Mouse (Mus musculus): ENCODE results near the gene Tmbim7. TPM values are rescaled to one million over a fixed set of nuclear protein-coding genes. Genes with fewer than 3 reads are reported as not detected.

Gene Tmbim7
- polyA plus RNA-seq, 1 experiment from 2014 or later: not detected

- Histone ChIP-seq H3K9me3 (replicated peaks) (no peaks in the 10 kb centered on the region), H3K4me1 (no peaks in the 10 kb centered on the region), H3K36me3 (no peaks in the 10 kb centered on the region), H3K4me3 (replicated peaks) (no peak overlapping the region), H3K4me2 (no peak overlapping the region), H3K27me3 (no peaks in the 10 kb centered on the region), H3K27ac (no peak overlapping the region), H3K9ac (no peak overlapping the region)
- no peak for ATAC-seq (replicated peaks; ENCODE audit: low FRiP score)
- 78% methylated on average over 6 of the region's 6 CpGs for WGBS
Measured at GRCm38 (mm10) chr5:3669938-3670554, 19.1 kb downstream of the Tmbim7 start.

- no peaks in the 10 kb centered on the region for H3K4me1 ChIP-seq
- 78% methylated on average over 8 of the region's 8 CpGs for WGBS
- H3K27me3 ChIP-seq: no peaks in the 10 kb centered on the region
- no peak overlapping the region for H3K4me3 ChIP-seq (replicated peaks)
- H3K4me2 ChIP-seq: no peak overlapping the region
- H3K36me3 ChIP-seq: peaks cover 37% of the 10 kb centered on the region
- H3K9me3 ChIP-seq (replicated peaks): no peaks in the 10 kb centered on the region
- ATAC-seq (replicated peaks; ENCODE audit: low FRiP score): no peak
- H3K9ac ChIP-seq: no peak overlapping the region
- no peak overlapping the region for H3K27ac ChIP-seq
Measured at GRCm38 (mm10) chr5:3688298-3688697, 37.3 kb downstream of the Tmbim7 start.

- Histone ChIP-seq H3K27me3 (no peaks in the 10 kb centered on the region), H3K4me3 (replicated peaks) (no peak overlapping the region), H3K4me1 (no peaks in the 10 kb centered on the region), H3K9ac (no peak overlapping the region), H3K36me3 (peaks cover 64% of the 10 kb centered on the region), H3K9me3 (replicated peaks) (no peaks in the 10 kb centered on the region), H3K27ac (no peak overlapping the region), H3K4me2 (no peak overlapping the region)
- no peak for ATAC-seq (replicated peaks; ENCODE audit: low FRiP score)
- 96% methylated on average over 3 of the region's 3 CpGs for WGBS
Measured at GRCm38 (mm10) chr5:3691283-3691682, 40.3 kb downstream of the Tmbim7 start.

GRCm38 (mm10) chr5:3692956-3693355 is 42.0 kb downstream of the Tmbim7 start:
- Histone ChIP-seq H3K4me3 (replicated peaks) (no peak overlapping the region), H3K27me3 (no peaks in the 10 kb centered on the region), H3K4me2 (no peak overlapping the region), H3K4me1 (no peaks in the 10 kb centered on the region), H3K36me3 (peaks cover 75% of the 10 kb centered on the region), H3K27ac (no peak overlapping the region), H3K9ac (no peak overlapping the region), H3K9me3 (replicated peaks) (no peaks in the 10 kb centered on the region)
- WGBS: 91% methylated on average over 9 of the region's 9 CpGs
- ATAC-seq (replicated peaks; ENCODE audit: low FRiP score): no peak

GRCm38 (mm10) chr5:3695191-3695590 is 44.2 kb downstream of the Tmbim7 start:
- ATAC-seq (replicated peaks; ENCODE audit: low FRiP score): no peak
- WGBS: 90% methylated on average over 4 of the region's 4 CpGs
- H3K36me3 ChIP-seq: peaks cover 72% of the 10 kb centered on the region
- no peaks in the 10 kb centered on the region for H3K9me3 ChIP-seq (replicated peaks)
- H3K4me2 ChIP-seq: no peak overlapping the region
- no peaks in the 10 kb centered on the region for H3K4me1 ChIP-seq
- H3K27ac ChIP-seq: no peak overlapping the region
- no peaks in the 10 kb centered on the region for H3K27me3 ChIP-seq
- no peak overlapping the region for H3K9ac ChIP-seq
- no peak overlapping the region for H3K4me3 ChIP-seq (replicated peaks)

GRCm38 (mm10) chr5:3696031-3696430 is 45.0 kb downstream of the Tmbim7 start:
- no peak for ATAC-seq (replicated peaks; ENCODE audit: low FRiP score)
- Histone ChIP-seq H3K4me3 (replicated peaks) (no peak overlapping the region), H3K4me2 (no peak overlapping the region), H3K36me3 (peaks cover 78% of the 10 kb centered on the region), H3K9ac (no peak overlapping the region), H3K27me3 (no peaks in the 10 kb centered on the region), H3K27ac (no peak overlapping the region), H3K9me3 (replicated peaks) (no peaks in the 10 kb centered on the region), H3K4me1 (no peaks in the 10 kb centered on the region)
- WGBS: 88% methylated on average over 3 of the region's 3 CpGs

- no peak overlapping the region for H3K4me2 ChIP-seq
- H3K9ac ChIP-seq: no peak overlapping the region
- H3K27me3 ChIP-seq: no peaks in the 10 kb centered on the region
- no peaks in the 10 kb centered on the region for H3K4me1 ChIP-seq
- H3K36me3 ChIP-seq: peaks cover 55% of the 10 kb centered on the region
- WGBS: 78% methylated on average over 5 of the region's 5 CpGs
- ATAC-seq (replicated peaks; ENCODE audit: low FRiP score): no peak
- no peak overlapping the region for H3K4me3 ChIP-seq (replicated peaks)
- no peaks in the 10 kb centered on the region for H3K9me3 ChIP-seq (replicated peaks)
- H3K27ac ChIP-seq: no peak overlapping the region
Measured at GRCm38 (mm10) chr5:3700025-3700424, 49.0 kb downstream of the Tmbim7 start.

GRCm38 (mm10) chr5:3702180-3702579 is 51.2 kb downstream of the Tmbim7 start:
- H3K9ac ChIP-seq: no peak overlapping the region
- peaks cover 46% of the 10 kb centered on the region for H3K36me3 ChIP-seq
- H3K4me2 ChIP-seq: no peak overlapping the region
- H3K4me1 ChIP-seq: no peaks in the 10 kb centered on the region
- WGBS: 39% methylated on average over 4 of the region's 4 CpGs
- no peaks in the 10 kb centered on the region for H3K27me3 ChIP-seq
- H3K9me3 ChIP-seq (replicated peaks): no peaks in the 10 kb centered on the region
- H3K27ac ChIP-seq: no peak overlapping the region
- H3K4me3 ChIP-seq (replicated peaks): no peak overlapping the region
- ATAC-seq (replicated peaks; ENCODE audit: low FRiP score): peak; percentile 66; the same call in 1 of the 2 replicates

GRCm38 (mm10) chr5:3715800-3716199 is 64.8 kb downstream of the Tmbim7 start:
- Histone ChIP-seq H3K9me3 (replicated peaks) (no peaks in the 10 kb centered on the region), H3K9ac (no peak overlapping the region), H3K27me3 (no peaks in the 10 kb centered on the region), H3K4me3 (replicated peaks) (no peak overlapping the region), H3K27ac (no peak overlapping the region), H3K4me1 (no peaks in the 10 kb centered on the region), H3K4me2 (no peak overlapping the region), H3K36me3 (peaks cover 41% of the 10 kb centered on the region)
- WGBS: 95% methylated on average over 5 of the region's 5 CpGs
- no peak for ATAC-seq (replicated peaks; ENCODE audit: low FRiP score)

GRCm38 (mm10) chr5:3719371-3719770 is 68.4 kb downstream of the Tmbim7 start:
- no peaks in the 10 kb centered on the region for H3K27me3 ChIP-seq
- 92% methylated on average over 4 of the region's 4 CpGs for WGBS
- no peak overlapping the region for H3K4me3 ChIP-seq (replicated peaks)
- ATAC-seq (replicated peaks; ENCODE audit: low FRiP score): no peak
- no peak overlapping the region for H3K9ac ChIP-seq
- H3K4me2 ChIP-seq: no peak overlapping the region
- peaks cover 49% of the 10 kb centered on the region for H3K36me3 ChIP-seq
- H3K9me3 ChIP-seq (replicated peaks): no peaks in the 10 kb centered on the region
- no peak overlapping the region for H3K27ac ChIP-seq
- no peaks in the 10 kb centered on the region for H3K4me1 ChIP-seq

GRCm38 (mm10) chr5:3722873-3723272 is 71.9 kb downstream of the Tmbim7 start:
- Histone ChIP-seq H3K4me3 (replicated peaks) (no peak overlapping the region), H3K9me3 (replicated peaks) (no peaks in the 10 kb centered on the region), H3K27ac (no peak overlapping the region), H3K27me3 (no peaks in the 10 kb centered on the region), H3K4me2 (no peak overlapping the region), H3K36me3 (peaks cover 49% of the 10 kb centered on the region), H3K4me1 (no peaks in the 10 kb centered on the region), H3K9ac (no peak overlapping the region)
- WGBS: 95% methylated on average over 2 of the region's 2 CpGs
- ATAC-seq (replicated peaks; ENCODE audit: low FRiP score): no peak

- no peaks in the 10 kb centered on the region for H3K4me1 ChIP-seq
- H3K27me3 ChIP-seq: no peaks in the 10 kb centered on the region
- H3K27ac ChIP-seq: no peak overlapping the region
- no peak overlapping the region for H3K4me2 ChIP-seq
- H3K4me3 ChIP-seq (replicated peaks): no peak overlapping the region
- H3K9me3 ChIP-seq (replicated peaks): no peaks in the 10 kb centered on the region
- no peak overlapping the region for H3K9ac ChIP-seq
- 92% methylated on average over 2 of the region's 2 CpGs for WGBS
- ATAC-seq (replicated peaks; ENCODE audit: low FRiP score): no peak
- peaks cover 49% of the 10 kb centered on the region for H3K36me3 ChIP-seq
Measured at GRCm38 (mm10) chr5:3723415-3723814, 72.4 kb downstream of the Tmbim7 start.

GRCm38 (mm10) chr5:3725491-3725890 is 74.5 kb downstream of the Tmbim7 start:
- Histone ChIP-seq H3K4me3 (replicated peaks) (no peak overlapping the region), H3K27me3 (no peaks in the 10 kb centered on the region), H3K4me1 (no peaks in the 10 kb centered on the region), H3K27ac (no peak overlapping the region), H3K4me2 (no peak overlapping the region), H3K36me3 (peaks cover 39% of the 10 kb centered on the region), H3K9ac (no peak overlapping the region), H3K9me3 (replicated peaks) (no peaks in the 10 kb centered on the region)
- ATAC-seq (replicated peaks; ENCODE audit: low FRiP score): no peak
- WGBS: 98% methylated on average over 1 of the region's 1 CpGs
